Mouse (Mus musculus) G1E (cell line): Measurements from ENCODE around the gene Cbfa2t2. TPM values are rescaled to one million over a fixed set of nuclear protein-coding genes. Genes with fewer than 3 reads are reported as not detected.

Experiments used
- ATAC-seq: 2 replicates; pipeline ENCODE4 v1.8.0; 2016; ENCODE audit warnings: mild to moderate bottlenecking; ENCODE audit not compliant: insufficient number of reproducible peaks, poor library complexity, low FRiP score, severe bottlenecking; ENCODE audit errors: extremely low read depth
- DNase-seq: peaks from one replicate; pipeline ENCODE4 v3.0.0; 2012; ENCODE audit warnings: low spot score
- H3K27me3 ChIP-seq: 2 replicates; pipeline ENCODE4 v1.6.1; 2012; ENCODE audit warnings: mild to moderate bottlenecking, low read length, inconsistent platforms; ENCODE audit not compliant: insufficient read depth
- H3K36me3 ChIP-seq: replicated peaks from 2 replicates; pipeline ENCODE3; 2012; ENCODE audit warnings: mild to moderate bottlenecking, inconsistent platforms
- H3K4me1 ChIP-seq: 2 replicates; pipeline ENCODE4 v1.6.1; 2012; ENCODE audit warnings: low read depth, low read length, inconsistent platforms, mixed read lengths; ENCODE audit not compliant: insufficient read depth
- H3K4me3 ChIP-seq: 2 replicates; pipeline ENCODE4 v1.5.1; 2012; ENCODE audit warnings: low read depth, mild to moderate bottlenecking, inconsistent platforms, low read length, moderate library complexity, mixed read lengths
- H3K9me3 ChIP-seq: replicated peaks from 2 replicates; pipeline ENCODE4 v1.6.1; 2012; ENCODE audit warnings: inconsistent platforms
- CTCF ChIP-seq: IDR thresholded peaks from 2 replicates; pipeline ENCODE4 v1.5.1; 2012; ENCODE audit warnings: low read depth, low read length, inconsistent platforms, mixed read lengths
- GATA1 ChIP-seq: IDR thresholded peaks from 2 replicates; pipeline ENCODE4 v1.6.1; 2012; ENCODE audit warnings: borderline replicate concordance, low read length, inconsistent platforms, mixed read lengths
- GATA2 ChIP-seq: IDR thresholded peaks from 2 replicates; pipeline ENCODE4 v1.6.1; 2012; ENCODE audit warnings: low read depth, low read length, inconsistent platforms, borderline replicate concordance
- POLR2AphosphoS5 ChIP-seq: IDR thresholded peaks from 2 replicates; pipeline ENCODE4 v1.6.1; 2012; ENCODE audit warnings: low read depth, low read length, inconsistent platforms; ENCODE audit not compliant: insufficient replicate concordance
- TAL1 ChIP-seq: conservative IDR thresholded peaks from 2 replicates; pipeline ENCODE4 v1.6.1; 2012; ENCODE audit warnings: low read depth, low read length, inconsistent platforms, mixed read lengths
- polyA plus RNA-seq: library from polyadenylated mRNA; stranded (reverse); fragments of >175 nt; gene quantifications from 2 replicates; pipeline ENCODE4 v1.2.3, GENCODE M21; 2012
- total RNA-seq, 2 experiments: library from RNA; stranded (forward) in 1 of 2; stranded (reverse) in 1 of 2; fragments of 200-1000 nt in 1 of 2; fragments of >200 nt in 1 of 2; fragmentation: Nextera tagmentation in 1 of 2; gene quantifications; 2 replicates each; pipeline ENCODE4 v1.2.3; 2014 to 2017

The Cbfa2t2 gene
- total and polyA plus RNA-seq, 3 experiments, result 7.8 to 29.8 (median 13.7) TPM

DNA sequence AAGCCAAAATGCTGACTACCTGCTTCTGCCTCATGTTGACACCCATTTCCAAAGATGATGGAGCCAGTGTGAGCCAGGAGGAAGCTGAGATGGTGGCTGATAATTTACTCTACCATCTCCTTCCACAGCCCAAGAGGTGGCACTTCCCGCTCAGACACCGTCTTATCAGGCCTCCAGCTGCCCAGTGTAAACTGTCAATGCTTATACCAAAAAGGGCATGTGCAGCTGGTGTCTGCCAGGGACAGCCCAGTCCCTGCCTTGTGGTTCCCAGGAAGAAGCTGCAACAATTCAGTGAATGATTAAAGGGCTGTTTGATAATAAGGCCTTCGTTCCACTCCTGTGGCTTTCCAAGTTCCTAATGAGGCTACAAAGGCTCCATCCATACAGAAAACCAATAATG is 102.4 kb downstream of the Cbfa2t2 start:
- DNase-seq (peak; percentile 18), ATAC-seq (peak; percentile 28; the same call in 1 of the 2 replicates)
- TF ChIP-seq GATA1, result no peak
- no peak for TF ChIP-seq TAL1
- TF ChIP-seq POLR2AphosphoS5, result no peak
- no peak for TF ChIP-seq GATA2
- TF ChIP-seq CTCF, result no peak
- peaks cover 27% of the 10 kb centered on the region for H3K4me1 ChIP-seq
- H3K4me3 ChIP-seq, result no peak overlapping the region
- no peaks in the 10 kb centered on the region for H3K9me3 ChIP-seq
- H3K36me3 ChIP-seq, result peaks cover 91% of the 10 kb centered on the region
- no peaks in the 10 kb centered on the region for H3K27me3 ChIP-seq

DNA sequence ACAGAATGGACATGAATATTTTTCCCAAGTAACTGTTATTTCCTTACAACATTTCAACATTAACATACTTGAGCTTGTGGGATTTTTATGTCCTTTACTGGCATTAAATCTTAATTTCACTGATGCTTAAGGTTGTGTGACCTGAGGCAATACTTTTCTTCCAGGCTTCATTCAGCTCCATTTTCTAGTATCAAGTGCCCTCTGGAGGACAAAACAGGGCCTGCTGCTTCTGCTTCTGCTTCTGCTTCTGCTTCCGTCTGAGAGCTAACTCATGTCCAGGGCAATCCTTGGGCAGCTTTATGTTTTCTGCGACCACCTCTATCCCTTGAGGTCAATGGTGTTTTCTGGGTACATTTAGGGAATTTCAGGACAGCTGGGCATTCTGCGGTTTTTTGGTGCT is 103.4 kb downstream of the Cbfa2t2 start:
- ATAC-seq (no peak), DNase-seq (no peak)
- H3K36me3 ChIP-seq, result peaks cover 93% of the 10 kb centered on the region
- H3K27me3 ChIP-seq, result no peaks in the 10 kb centered on the region
- H3K4me3 ChIP-seq, result no peak overlapping the region
- H3K4me1 ChIP-seq, result peaks cover 26% of the 10 kb centered on the region
- no peak for TF ChIP-seq POLR2AphosphoS5
- no peak for TF ChIP-seq GATA1
- TF ChIP-seq TAL1, result no peak
- TF ChIP-seq GATA2, result no peak
- TF ChIP-seq CTCF, result peak; percentile 37
- H3K9me3 ChIP-seq, result no peaks in the 10 kb centered on the region

DNA sequence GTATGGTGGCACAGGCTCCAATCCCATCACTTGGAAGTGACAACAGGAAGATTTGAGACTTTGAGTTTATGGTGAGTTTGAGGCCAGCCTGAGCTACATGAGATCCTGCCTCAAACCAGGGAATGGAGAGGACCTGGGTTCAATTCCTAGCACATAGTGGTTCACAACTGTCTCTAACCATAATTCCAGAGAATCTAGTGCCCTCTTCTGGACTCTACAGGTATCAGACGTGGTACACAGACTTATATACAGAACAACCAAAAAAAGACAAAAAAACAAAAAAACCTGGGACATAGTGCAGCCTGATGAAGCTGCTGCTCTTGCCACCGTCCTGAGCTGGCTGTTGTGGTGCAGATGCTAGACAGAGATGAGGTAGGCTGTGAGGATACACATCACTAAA is 105.3 kb downstream of the Cbfa2t2 start:
- Histone ChIP-seq H3K9me3 (no peaks in the 10 kb centered on the region), H3K4me3 (no peak overlapping the region), H3K36me3 (peaks cover 94% of the 10 kb centered on the region), H3K4me1 (peaks cover 25% of the 10 kb centered on the region), H3K27me3 (no peaks in the 10 kb centered on the region)
- TF ChIP-seq TAL1 (no peak), POLR2AphosphoS5 (no peak), GATA2 (no peak)
- no peak for DNase-seq
- no peak for ATAC-seq

- peaks cover 14% of the 10 kb centered on the region for H3K4me1 ChIP-seq
- H3K9me3 ChIP-seq, result no peaks in the 10 kb centered on the region
- peaks cover 87% of the 10 kb centered on the region for H3K36me3 ChIP-seq
- H3K27me3 ChIP-seq, result no peaks in the 10 kb centered on the region
- ATAC-seq (no peak), DNase-seq (no peak)
- TF ChIP-seq GATA1 (no peak), CTCF (no peak), POLR2AphosphoS5 (no peak), TAL1 (no peak), GATA2 (no peak)
- no peak overlapping the region for H3K4me3 ChIP-seq
Observed at GRCm38 (mm10) chr2:154543567-154544347, 107.5 kb downstream of the Cbfa2t2 start.

- H3K9me3 ChIP-seq, result 0 out of 2 replicates have a peak, but pooled peaks cover 3% of the 10 kb centered on the region
- ATAC-seq (no peak), DNase-seq (no peak)
- TF ChIP-seq POLR2AphosphoS5 (0 out of 2 replicates have a peak, but pooled peaks have one; percentile 16), GATA1 (no peak)
- peaks cover 7% of the 10 kb centered on the region for H3K4me1 ChIP-seq
- H3K27me3 ChIP-seq, result no peaks in the 10 kb centered on the region
- H3K36me3 ChIP-seq, result peaks cover 88% of the 10 kb centered on the region
- H3K4me3 ChIP-seq, result no peak within 1 kb of the TSS
Observed at GRCm38 (mm10) chr2:154546711-154547110, 110.4 kb downstream of the Cbfa2t2 start, which contains the start of gene 1700003F12Rik. 1700003F12Rik (plus strand) TSS chr2:154547085.

- ATAC-seq (no peak), DNase-seq (no peak)
- Histone ChIP-seq H3K36me3 (peaks cover 91% of the 10 kb centered on the region), H3K4me3 (no peak overlapping the region), H3K27me3 (no peaks in the 10 kb centered on the region; the same call in 1 of the 2 replicates), H3K9me3 (peaks cover 9% of the 10 kb centered on the region), H3K4me1 (peaks cover 13% of the 10 kb centered on the region)
- no peak for TF ChIP-seq POLR2AphosphoS5
- no peak for TF ChIP-seq TAL1
- TF ChIP-seq CTCF, result no peak
- no peak for TF ChIP-seq GATA1
- no peak for TF ChIP-seq GATA2
Observed at GRCm38 (mm10) chr2:154548688-154549087, 112.4 kb downstream of the Cbfa2t2 start.
